Mouse (Mus musculus) brain, embryonic 14.5 days (tissue): Measurements from ENCODE around the gene Setd4. TPM values are rescaled to one million over a fixed set of nuclear protein-coding genes. Genes with fewer than 3 reads are reported as not detected.

Source experiments
- DNase-seq: peaks from one replicate; pipeline ENCODE4 v3.0.0-alpha.2; 2011; ENCODE audit warnings: low read depth
- CTCF ChIP-seq: fragments of 200-500 bp; IDR thresholded peaks from 2 replicates; pipeline ENCODE4 v1.5.1; 2012; ENCODE audit warnings: inconsistent platforms, mild to moderate bottlenecking, moderate library complexity, borderline replicate concordance; ENCODE audit not compliant: insufficient read depth, insufficient read length; ENCODE audit errors: extremely low read depth
- POLR2A ChIP-seq: fragments of 200-500 bp; IDR thresholded peaks from 2 replicates; pipeline ENCODE4 v1.6.1; 2012; ENCODE audit warnings: mild to moderate bottlenecking, inconsistent platforms, borderline replicate concordance; ENCODE audit not compliant: poor library complexity, insufficient read depth, insufficient read length, severe bottlenecking; ENCODE audit errors: extremely low read depth
- polyA plus RNA-seq: library from polyadenylated mRNA; depleted of rRNA; stranded (reverse); fragments of >200 nt; gene quantifications from 2 replicates; pipeline ENCODE4 v1.2.3, GENCODE M21; 2012

The Setd4 gene
- polyA plus RNA-seq, 1 experiment: 18.2 TPM

DNA sequence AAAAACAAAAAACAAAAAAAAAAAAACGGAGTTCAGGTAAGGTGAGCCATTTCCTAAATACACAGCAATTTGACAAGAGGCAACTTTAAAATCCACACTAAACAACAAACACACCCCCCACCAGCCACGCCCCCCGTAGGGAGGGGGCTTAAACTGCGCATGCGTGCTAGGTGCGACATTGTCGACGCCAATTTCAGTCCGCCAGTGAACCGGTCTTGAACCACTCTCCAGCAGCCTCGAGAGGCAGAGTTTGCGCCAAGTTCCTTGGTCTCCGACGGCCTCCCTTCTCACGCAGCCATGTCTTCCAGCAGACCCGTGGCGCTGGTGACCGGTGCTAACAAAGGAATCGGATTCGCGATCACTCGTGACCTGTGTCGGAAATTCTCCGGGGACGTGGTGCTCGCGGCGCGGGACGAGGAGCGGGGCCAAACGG lies 3.8 kb upstream of the Setd4 start:
- TF ChIP-seq CTCF (no peak), POLR2A (peak; percentile 21; the same call in 1 of the 2 replicates)
- DNase-seq: peak; percentile 95

DNA sequence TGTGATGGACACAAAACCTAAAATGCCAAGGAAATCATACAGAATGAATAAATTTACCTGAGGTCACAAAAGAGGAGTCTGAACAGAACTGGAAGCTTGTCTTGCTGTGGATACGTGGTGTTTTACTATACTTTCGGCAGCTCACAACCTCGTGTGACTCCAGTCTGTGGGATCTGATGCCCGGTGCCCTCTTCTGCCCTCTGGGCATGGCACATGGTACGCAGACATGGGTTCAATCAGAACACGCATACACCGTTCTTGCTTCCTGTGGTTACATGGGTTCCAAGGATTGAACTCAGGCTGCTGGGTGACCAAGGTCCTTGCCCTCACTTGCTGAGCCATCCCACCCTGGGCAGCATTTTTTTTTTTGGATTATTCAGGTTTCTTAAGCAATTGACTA lies 2.3 kb upstream of the Setd4 start:
- TF ChIP-seq CTCF (no peak), POLR2A (no peak)
- DNase-seq: no peak

DNA sequence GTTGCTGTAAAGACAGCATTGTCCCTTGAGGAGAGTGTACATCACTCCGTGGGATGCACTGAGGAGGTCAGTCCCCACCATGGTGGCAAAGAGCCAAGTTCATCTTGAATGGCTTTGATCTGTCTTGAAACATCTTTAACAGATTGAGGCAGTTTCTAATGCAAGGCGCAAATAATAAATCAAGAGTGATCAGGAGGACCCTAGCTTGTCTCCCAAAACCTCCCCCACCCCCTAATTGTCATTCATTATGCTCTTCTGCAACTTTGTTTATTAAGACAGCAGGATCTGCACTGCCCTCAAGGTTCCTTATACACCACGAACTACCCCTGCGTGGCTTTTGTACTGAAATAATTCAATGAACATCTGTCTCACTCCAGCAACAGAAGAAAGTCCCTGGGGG lies 1.7 kb upstream of the Setd4 start, which contains the start of gene Cbr1:
TSS of gene Cbr1 (plus strand) at position 301 of the 400 bp plus-strand sequence.
- no peak for TF ChIP-seq CTCF
- TF ChIP-seq POLR2A: no peak

DNA sequence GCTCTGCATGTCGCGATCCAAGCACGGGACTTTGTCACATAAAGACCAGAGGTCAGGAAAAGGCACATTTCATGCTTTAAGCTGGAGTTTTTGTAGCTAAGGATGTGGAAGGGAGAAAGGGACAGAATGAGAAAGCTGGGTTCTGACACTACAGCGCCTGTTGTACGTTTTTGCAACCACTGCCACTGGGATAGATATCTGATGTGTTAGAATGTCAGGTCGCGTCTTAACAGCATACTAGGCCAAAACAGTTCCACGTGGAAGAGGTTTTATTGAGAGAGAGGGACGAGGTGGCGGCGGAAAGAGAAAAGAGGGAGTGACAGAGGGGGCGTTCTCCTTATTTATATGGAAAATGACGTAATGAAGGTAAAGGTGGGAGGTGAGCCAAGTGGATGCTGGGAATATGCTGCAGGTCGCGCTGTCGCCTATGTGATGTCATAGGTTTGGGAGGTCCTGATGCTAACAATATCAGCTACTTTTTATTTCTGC lies 662 bp upstream of the Setd4 start:
- TF ChIP-seq POLR2A (no peak), CTCF (no peak)
- DNase-seq: peak; percentile 85

More for the DNA sequence above, 1.7 kb upstream of the Setd4 start, which contains the start of gene Cbr1:
- DNase-seq: no peak

DNA sequence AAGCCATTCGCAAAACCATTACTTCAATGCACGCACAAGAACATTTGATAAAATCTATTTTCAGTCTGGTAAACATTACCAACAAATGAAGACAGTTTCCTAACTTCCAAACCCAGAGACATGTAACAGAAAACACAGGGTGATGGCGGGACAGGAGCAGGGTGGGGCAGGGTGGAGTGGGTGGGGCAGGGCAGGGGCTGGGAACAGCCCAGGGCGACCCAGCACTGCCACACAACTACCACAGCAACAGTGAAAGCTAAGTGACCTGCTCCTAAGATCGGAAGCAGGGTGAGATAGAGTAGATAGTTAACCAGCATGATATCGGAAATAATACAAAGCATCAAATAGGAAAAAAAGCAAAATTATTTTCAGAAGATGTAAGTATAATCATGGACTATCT lies 4.4 kb downstream of the Setd4 start:
- DNase-seq: no peak

DNA sequence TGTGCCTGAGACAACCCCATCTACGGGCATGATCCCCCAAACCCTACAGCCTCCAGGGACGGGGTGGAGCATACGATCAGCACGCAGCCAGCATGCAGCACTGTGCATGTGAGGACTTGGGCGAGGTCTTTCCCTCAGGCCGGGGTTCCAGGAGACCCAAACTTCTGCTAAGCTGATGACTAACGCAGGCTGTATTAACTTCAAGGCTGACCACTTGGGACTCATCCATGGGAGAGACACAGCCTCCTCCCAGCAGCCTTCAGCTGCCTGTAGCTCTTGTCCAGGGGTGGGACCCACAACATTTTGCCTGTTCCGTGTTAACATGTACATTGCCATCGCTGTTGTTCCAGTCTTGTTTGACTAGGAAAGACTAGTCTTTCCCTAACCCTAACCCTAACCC lies 6.3 kb downstream of the Setd4 start:
- no peak for DNase-seq
- TF ChIP-seq CTCF: no peak
- no peak for TF ChIP-seq POLR2A

More for the DNA sequence above, 4.4 kb downstream of the Setd4 start:
- TF ChIP-seq CTCF (no peak), POLR2A (no peak)

DNA sequence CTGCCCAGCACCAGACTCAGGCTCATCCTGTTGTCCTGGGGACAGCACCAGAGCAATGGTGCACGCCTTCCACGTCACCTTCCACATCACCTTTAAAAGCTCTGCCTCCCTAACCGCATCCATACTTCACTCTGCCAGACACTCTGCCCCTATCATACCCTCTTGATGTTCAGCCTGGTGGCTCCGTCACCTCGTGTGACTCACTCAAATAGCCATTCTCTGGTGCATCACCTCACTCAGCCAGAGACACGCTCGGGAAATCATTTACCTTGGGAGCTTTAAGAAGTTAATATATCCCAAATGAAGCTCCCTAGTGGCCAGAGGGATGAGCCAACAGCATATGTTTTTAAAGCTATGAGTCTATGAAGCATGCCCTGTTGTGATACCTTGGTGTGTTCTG lies 7.1 kb downstream of the Setd4 start:
- no peak for DNase-seq
- TF ChIP-seq CTCF: no peak
- no peak for TF ChIP-seq POLR2A

DNA sequence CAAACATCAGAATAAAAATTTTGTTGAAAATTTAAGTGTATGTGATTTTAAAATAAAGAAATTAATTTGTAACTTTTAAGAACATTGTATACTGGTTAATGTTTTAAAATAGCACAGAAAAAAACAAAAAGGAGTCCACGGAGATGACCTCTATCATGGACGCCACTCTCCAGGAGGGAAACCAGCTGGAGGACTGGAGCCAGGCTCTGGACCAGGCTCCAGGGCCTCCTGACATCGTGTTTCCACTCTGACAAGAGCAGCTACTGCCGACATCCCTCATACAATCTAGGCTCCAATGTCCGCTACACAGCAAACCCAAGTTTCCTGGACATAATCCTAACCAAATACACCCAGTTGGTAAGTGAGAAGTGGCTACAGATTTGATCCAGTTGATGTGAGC lies 8.1 kb downstream of the Setd4 start:
- TF ChIP-seq POLR2A (no peak), CTCF (no peak)

DNA sequence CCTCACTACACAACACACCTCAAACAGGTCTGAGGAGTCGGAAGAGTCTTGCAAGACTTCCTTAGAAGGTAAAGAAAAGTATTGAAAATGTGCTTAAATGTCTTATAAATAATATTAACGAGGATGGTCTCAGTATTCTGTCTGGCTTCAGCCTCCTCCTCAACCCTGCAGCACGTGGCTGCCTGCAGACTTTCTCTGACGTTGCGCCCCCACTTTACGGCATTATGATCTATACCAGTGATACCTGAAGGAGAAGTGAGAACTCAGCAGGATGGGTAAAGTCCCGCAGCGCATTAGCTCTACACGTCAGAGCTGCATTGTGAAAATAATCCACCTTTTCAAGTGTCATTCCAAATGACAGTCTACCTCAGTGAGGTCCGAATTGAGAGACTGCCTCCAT lies 9.4 kb downstream of the Setd4 start:
- DNase-seq: no peak
- TF ChIP-seq CTCF (no peak), POLR2A (no peak)

More for the DNA sequence above, 8.1 kb downstream of the Setd4 start:
- no peak for DNase-seq

DNA sequence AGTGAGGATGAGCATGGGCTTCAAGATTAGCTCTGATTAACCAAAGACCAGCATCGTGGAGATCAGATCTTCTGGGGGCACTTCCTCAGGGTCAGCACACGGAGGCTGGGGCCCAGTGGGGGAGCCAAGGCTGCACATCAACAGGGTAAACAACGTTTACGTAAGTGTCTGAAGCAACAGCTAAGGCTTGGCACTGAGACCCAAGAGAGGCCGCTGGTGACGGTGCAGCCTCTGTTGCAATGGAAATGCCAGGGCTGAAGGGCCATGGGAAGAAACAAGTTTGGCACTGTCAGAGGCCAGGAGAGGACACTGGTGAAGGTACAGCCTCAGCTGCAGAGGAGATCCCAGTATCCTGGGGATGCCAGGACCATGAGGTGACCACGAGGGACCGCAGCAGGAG lies 10.5 kb downstream of the Setd4 start:
- no peak for TF ChIP-seq POLR2A
- no peak for TF ChIP-seq CTCF

DNA sequence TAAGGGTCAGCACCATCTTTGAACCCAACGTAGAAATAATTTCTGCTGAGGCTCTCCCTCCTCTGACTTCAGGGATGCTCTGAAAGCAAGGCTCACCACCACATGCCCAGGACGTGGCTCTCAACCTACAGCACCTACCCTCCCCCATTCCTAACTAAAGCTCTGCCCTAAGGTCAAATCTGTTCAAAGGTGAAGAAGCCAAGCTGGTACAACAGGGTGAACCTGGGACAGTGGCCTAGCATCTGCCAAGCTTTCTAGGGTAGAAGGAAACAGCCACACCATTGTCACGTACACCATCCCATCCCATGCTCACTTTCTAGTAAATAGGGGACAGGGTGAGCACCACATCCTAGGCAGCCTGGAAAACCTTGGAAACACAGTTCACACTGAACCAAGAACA lies 11.2 kb downstream of the Setd4 start:
- no peak for TF ChIP-seq CTCF
- TF ChIP-seq POLR2A: no peak
- DNase-seq: no peak

More for the DNA sequence above, 10.5 kb downstream of the Setd4 start:
- DNase-seq: no peak

DNA sequence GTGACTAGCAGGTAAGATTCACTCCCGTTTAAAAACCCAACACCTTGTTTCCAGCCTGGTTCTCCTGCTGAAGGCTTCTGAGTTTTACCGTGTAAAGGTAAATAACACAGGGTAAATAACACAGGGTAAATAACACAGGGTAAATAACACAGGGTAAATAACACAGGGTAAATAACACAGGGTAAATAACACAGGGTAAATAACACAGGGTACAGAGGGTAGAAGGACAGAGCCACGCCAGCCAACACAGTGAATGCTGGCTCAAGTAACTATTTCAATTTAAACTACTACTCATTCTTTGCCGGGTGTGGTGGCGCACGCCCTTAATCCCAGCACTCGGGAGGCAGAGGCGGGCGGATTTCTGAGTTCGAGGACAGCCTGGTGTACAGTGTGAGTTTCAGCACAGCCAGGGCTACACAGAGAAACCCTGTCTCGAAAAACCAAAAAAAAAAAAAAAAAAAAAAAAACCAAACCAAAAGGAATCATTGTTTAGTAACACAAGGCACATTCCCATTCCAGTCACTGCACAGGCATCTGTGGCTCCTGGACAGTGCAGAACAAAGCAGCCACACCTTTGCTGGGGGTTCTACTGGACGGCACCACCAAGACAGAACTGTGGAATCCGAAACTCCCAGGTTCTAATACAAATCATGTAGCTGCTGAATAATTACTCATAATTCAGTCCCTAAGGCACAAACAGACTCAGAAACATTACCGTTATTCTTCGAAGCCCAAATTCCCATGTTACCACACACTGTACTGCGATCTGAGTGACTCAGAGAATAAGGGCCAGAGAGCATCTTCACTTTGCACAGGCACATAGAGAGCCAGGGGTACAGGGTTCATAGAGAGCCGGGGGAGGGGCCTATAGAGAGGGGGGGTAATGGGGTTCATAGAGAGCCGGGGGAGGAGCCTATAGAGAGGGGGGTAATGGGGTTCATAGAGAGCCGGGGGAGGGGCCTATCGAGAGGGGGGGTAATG lies 12.1 kb downstream of the Setd4 start:
- TF ChIP-seq CTCF: no peak
- TF ChIP-seq POLR2A: no peak
- no peak for DNase-seq

DNA sequence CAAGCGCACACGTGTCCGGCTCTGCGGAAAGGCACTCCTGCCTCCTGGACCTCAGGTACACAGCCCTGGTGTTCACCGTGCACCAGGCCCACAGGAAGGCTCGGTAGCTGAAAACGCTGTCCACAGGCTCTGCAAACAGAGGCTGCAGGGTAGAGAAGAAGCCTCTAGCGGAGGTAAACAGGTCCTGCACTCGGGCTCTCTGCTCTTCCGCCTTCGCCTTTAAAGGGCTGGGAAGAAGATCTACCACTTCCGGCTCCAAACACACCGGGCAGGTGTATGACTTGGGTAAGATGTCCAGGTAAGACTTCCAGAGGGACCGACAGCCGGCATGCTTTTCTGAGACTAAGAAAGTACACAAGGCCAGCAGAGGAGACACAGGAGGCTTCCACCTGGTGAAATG lies 12.9 kb downstream of the Setd4 start:
- DNase-seq: no peak
- TF ChIP-seq POLR2A (no peak), CTCF (no peak)
